Mouse (Mus musculus): ENCODE data around the gene Apol7a.

Apol7a gene

GRCm38 (mm10) chr15:77344127-77345125, 54.5 kb downstream of the Apol7a start:
- DNase-seq (ENCODE audit: low spot score): no peak

GRCm38 (mm10) chr15:77343527-77344091, 55.3 kb downstream of the Apol7a start:
- DNase-seq (ENCODE audit: low spot score): peak; percentile 9

- DNase-seq (ENCODE audit: low spot score): no peak
Measured at GRCm38 (mm10) chr15:77342962-77343526, 55.9 kb downstream of the Apol7a start.

GRCm38 (mm10) chr15:77342005-77342404, 56.9 kb downstream of the Apol7a start:
- no peak for DNase-seq (ENCODE audit: low spot score)

GRCm38 (mm10) chr15:77340581-77340980, 58.3 kb downstream of the Apol7a start:
- no peak for DNase-seq (ENCODE audit: low spot score)

GRCm38 (mm10) chr15:77338924-77339429, 59.9 kb downstream of the Apol7a start:
- no peak for DNase-seq (ENCODE audit: low spot score)

- DNase-seq (ENCODE audit: low spot score): no peak
Measured at GRCm38 (mm10) chr15:77338451-77338850, 60.5 kb downstream of the Apol7a start.
